Mouse (Mus musculus): ENCODE data around the gene Fzd7. TPM values are rescaled to one million over a fixed set of nuclear protein-coding genes. Genes with fewer than 3 reads are reported as not detected.

Gene Fzd7
- total RNA-seq (2014; rRNA removed): 8.6 and 13.9 TPM in 2 replicates
- polyA plus RNA-seq (2015; fragmentation: Nextera tagmentation; extraction: Ambion mirVana): 1.5 and 1.9 TPM in 2 replicates

GRCm38 (mm10) chr1:59482331-59482695, at the start of gene Fzd7:
Gene Fzd7 (plus strand): TSS chr1:59482424.
- ATAC-seq (peak; percentile 10), DNase-seq (no peak)
- peaks cover 5% of the 10 kb centered on the region; the same call in 1 of the 2 replicates for H3K27me3 ChIP-seq (ENCODE audit: insufficient read depth, low read length)
- under 1% methylated on average over 35 of the region's 35 CpGs for WGBS
- H3K27ac ChIP-seq (ENCODE audit: low read depth, low read length): peak within 1 kb of the TSS; percentile 54; the same call in 1 of the 2 replicates
- H3K4me3 ChIP-seq (ENCODE audit: low read depth, low read length): peak within 1 kb of the TSS; percentile 49
- TF ChIP-seq CTCF (IDR thresholded peaks at IDR 0.05; ENCODE audit: low read depth): no peak
- H3K4me1 ChIP-seq (ENCODE audit: insufficient read depth): peaks cover 14% of the 10 kb centered on the region
- H3K4me2 ChIP-seq (ENCODE audit: low read depth): peak within 1 kb of the TSS; percentile 95
- H3K9ac ChIP-seq: peak within 1 kb of the TSS; percentile 53
- no peaks in the 10 kb centered on the region for H3K36me3 ChIP-seq (ENCODE audit: insufficient read depth)
- no peaks in the 10 kb centered on the region for H3K9me3 ChIP-seq (ENCODE audit: low read length)

GRCm38 (mm10) chr1:59433296-59433695, 48.9 kb upstream of the Fzd7 start:
- no peaks in the 10 kb centered on the region for H3K36me3 ChIP-seq (ENCODE audit: insufficient read depth)
- no peak for ATAC-seq
- H3K4me2 ChIP-seq (ENCODE audit: low read depth): no peak overlapping the region
- no peak for TF ChIP-seq CTCF (IDR thresholded peaks at IDR 0.05; ENCODE audit: low read depth)
- H3K4me3 ChIP-seq (ENCODE audit: low read depth, low read length): no peak overlapping the region
- no peaks in the 10 kb centered on the region for H3K9me3 ChIP-seq (ENCODE audit: low read length)
- 83% methylated on average over 6 of the region's 6 CpGs for WGBS
- DNase-seq: no peak
- no peak overlapping the region for H3K9ac ChIP-seq
- H3K4me1 ChIP-seq (ENCODE audit: insufficient read depth): no peaks in the 10 kb centered on the region
- H3K27ac ChIP-seq (ENCODE audit: low read depth, low read length): no peak overlapping the region
- H3K27me3 ChIP-seq (ENCODE audit: insufficient read depth, low read length): no peaks in the 10 kb centered on the region

- no peak for TF ChIP-seq CTCF (IDR thresholded peaks at IDR 0.05; ENCODE audit: low read depth)
- peak; percentile 61 for ATAC-seq
These were observed 48.2 kb upstream of the Fzd7 start for GRCm38 (mm10) chr1:59434071-59434470.

GRCm38 (mm10) chr1:59435270-59435669, 47.0 kb upstream of the Fzd7 start:
- no peak overlapping the region for H3K4me2 ChIP-seq (ENCODE audit: low read depth)
- H3K36me3 ChIP-seq (ENCODE audit: insufficient read depth): no peaks in the 10 kb centered on the region
- H3K9ac ChIP-seq: no peak overlapping the region
- TF ChIP-seq CTCF (IDR thresholded peaks at IDR 0.05; ENCODE audit: low read depth): no peak
- no peak overlapping the region for H3K4me3 ChIP-seq (ENCODE audit: low read depth, low read length)
- ATAC-seq: no peak
- H3K9me3 ChIP-seq (ENCODE audit: low read length): no peaks in the 10 kb centered on the region
- H3K27ac ChIP-seq (ENCODE audit: low read depth, low read length): no peak overlapping the region
- no peaks in the 10 kb centered on the region for H3K27me3 ChIP-seq (ENCODE audit: insufficient read depth, low read length)
- WGBS: 92% methylated on average over 5 of the region's 5 CpGs
- no peaks in the 10 kb centered on the region for H3K4me1 ChIP-seq (ENCODE audit: insufficient read depth)
- DNase-seq: no peak

More at GRCm38 (mm10) chr1:59434071-59434470, 48.2 kb upstream of the Fzd7 start:
- H3K4me3 ChIP-seq (ENCODE audit: low read depth, low read length): no peak overlapping the region
- H3K4me1 ChIP-seq (ENCODE audit: insufficient read depth): no peaks in the 10 kb centered on the region
- no peak overlapping the region for H3K9ac ChIP-seq
- no peaks in the 10 kb centered on the region for H3K27me3 ChIP-seq (ENCODE audit: insufficient read depth, low read length)
- 48% methylated on average over 3 of the region's 3 CpGs for WGBS
- no peak overlapping the region for H3K27ac ChIP-seq (ENCODE audit: low read depth, low read length)
- H3K4me2 ChIP-seq (ENCODE audit: low read depth): no peak overlapping the region
- no peaks in the 10 kb centered on the region for H3K36me3 ChIP-seq (ENCODE audit: insufficient read depth)
- DNase-seq: no peak
- no peaks in the 10 kb centered on the region for H3K9me3 ChIP-seq (ENCODE audit: low read length)

GRCm38 (mm10) chr1:59436321-59436720, 45.9 kb upstream of the Fzd7 start:
- WGBS: 79% methylated on average over 3 of the region's 3 CpGs
- Histone ChIP-seq H3K36me3 (ENCODE audit: insufficient read depth) (no peaks in the 10 kb centered on the region), H3K9ac (no peak overlapping the region), H3K9me3 (ENCODE audit: low read length) (no peaks in the 10 kb centered on the region), H3K4me2 (ENCODE audit: low read depth) (no peak overlapping the region), H3K4me3 (ENCODE audit: low read depth, low read length) (no peak overlapping the region), H3K27ac (ENCODE audit: low read depth, low read length) (no peak overlapping the region), H3K4me1 (ENCODE audit: insufficient read depth) (no peaks in the 10 kb centered on the region), H3K27me3 (ENCODE audit: insufficient read depth, low read length) (no peaks in the 10 kb centered on the region)
- TF ChIP-seq CTCF (IDR thresholded peaks at IDR 0.05; ENCODE audit: low read depth): no peak
- no peak for DNase-seq
- ATAC-seq: no peak

- Histone ChIP-seq H3K4me2 (ENCODE audit: low read depth) (no peak overlapping the region), H3K9ac (no peak overlapping the region), H3K27me3 (ENCODE audit: insufficient read depth, low read length) (no peaks in the 10 kb centered on the region), H3K36me3 (ENCODE audit: insufficient read depth) (no peaks in the 10 kb centered on the region), H3K4me3 (ENCODE audit: low read depth, low read length) (no peak overlapping the region), H3K9me3 (ENCODE audit: low read length) (no peaks in the 10 kb centered on the region), H3K27ac (ENCODE audit: low read depth, low read length) (no peak overlapping the region), H3K4me1 (ENCODE audit: insufficient read depth) (no peaks in the 10 kb centered on the region)
- DNase-seq (peak; percentile 12), ATAC-seq (no peak)
- 17% methylated on average over 3 of the region's 3 CpGs for WGBS
- no peak for TF ChIP-seq CTCF (IDR thresholded peaks at IDR 0.05; ENCODE audit: low read depth)
These were observed 44.3 kb upstream of the Fzd7 start for GRCm38 (mm10) chr1:59437927-59438326.

GRCm38 (mm10) chr1:59438330-59438729, 43.9 kb upstream of the Fzd7 start:
- WGBS: 34% methylated on average over 4 of the region's 4 CpGs
- no peaks in the 10 kb centered on the region for H3K4me1 ChIP-seq (ENCODE audit: insufficient read depth)
- H3K27me3 ChIP-seq (ENCODE audit: insufficient read depth, low read length): no peaks in the 10 kb centered on the region
- ATAC-seq: no peak
- H3K9me3 ChIP-seq (ENCODE audit: low read length): no peaks in the 10 kb centered on the region
- no peak for DNase-seq
- no peaks in the 10 kb centered on the region for H3K36me3 ChIP-seq (ENCODE audit: insufficient read depth)
- TF ChIP-seq CTCF (IDR thresholded peaks at IDR 0.05; ENCODE audit: low read depth): no peak
- no peak overlapping the region for H3K4me2 ChIP-seq (ENCODE audit: low read depth)
- no peak overlapping the region for H3K9ac ChIP-seq
- no peak overlapping the region for H3K4me3 ChIP-seq (ENCODE audit: low read depth, low read length)
- H3K27ac ChIP-seq (ENCODE audit: low read depth, low read length): no peak overlapping the region

Data from forebrain, postnatal 0 days (tissue).